Mouse (Mus musculus) hindbrain, postnatal 0 days (tissue): ENCODE results near the gene Slc28a1. TPM values are rescaled to one million over a fixed set of nuclear protein-coding genes. Genes with fewer than 3 reads are reported as not detected.

Experiments used
- ATAC-seq: fragments of 200-750 bp; cut with Nextera tagmentation; 2 replicates; pipeline ENCODE4 v1.8.0; 2017; ENCODE audit warnings: mild to moderate bottlenecking, moderate TSS enrichment, moderate library complexity
- DNase-seq: peaks from one replicate; pipeline ENCODE4 v3.0.0-alpha.2; 2015; ENCODE audit warnings: low spot score
- H3K27ac ChIP-seq: fragments of 300-500 bp; sonication (generic); 2 replicates; pipeline ENCODE4 v1.5.1; 2014; ENCODE audit warnings: mild to moderate bottlenecking
- H3K27me3 ChIP-seq: fragments of 300-500 bp; sonication (generic); 2 replicates; pipeline ENCODE4 v1.6.1; 2014; ENCODE audit warnings: low read length, mixed read lengths; ENCODE audit not compliant: insufficient read depth
- H3K36me3 ChIP-seq: fragments of 300-500 bp; sonication (generic); 2 replicates; pipeline ENCODE4 v1.6.1; 2014; ENCODE audit warnings: low read length, mixed read lengths; ENCODE audit not compliant: insufficient read depth
- H3K4me1 ChIP-seq: fragments of 300-500 bp; sonication (generic); 2 replicates; pipeline ENCODE4 v1.6.1; 2014; ENCODE audit warnings: antibody characterized with exemption, low read length, mixed read lengths; ENCODE audit not compliant: insufficient read depth
- H3K4me2 ChIP-seq: fragments of 300-500 bp; sonication (generic); 2 replicates; pipeline ENCODE4 v1.6.1; 2014; ENCODE audit warnings: low read depth, mild to moderate bottlenecking, low read length, moderate library complexity, mixed read lengths
- H3K4me3 ChIP-seq: fragments of 300-500 bp; sonication (generic); 2 replicates; pipeline ENCODE4 v1.5.1; 2014; ENCODE audit warnings: low read length
- H3K9ac ChIP-seq: fragments of 300-500 bp; sonication (generic); replicated peaks from 2 replicates; pipeline ENCODE4 v1.6.1; 2014; ENCODE audit warnings: mild to moderate bottlenecking, low read length, moderate library complexity, mixed read lengths
- H3K9me3 ChIP-seq: fragments of 300-500 bp; sonication (generic); 2 replicates; pipeline ENCODE4 v1.6.1; 2016; ENCODE audit warnings: low read length, mixed read lengths
- CTCF ChIP-seq: IDR thresholded peaks from 2 replicates; pipeline ENCODE4 v1.5.1; 2016; ENCODE audit warnings: antibody characterized with exemption, control low read depth, low read depth
- WGBS: fragments of 180-500 bp; shearing (Covaris S2); extraction: QIAGEN DNeasy Blood & Tissue Kit; methylation state at CpG from one replicate; pipeline ENCODE4 v1.1.7; 2014; 5-methylcytosine and 5-hydroxymethylcytosine counted together
- polyA plus RNA-seq: library from polyadenylated mRNA; unstranded; fragments of >200 nt; fragmentation: Nextera tagmentation; extraction: Ambion mirVana; gene quantifications from 2 replicates; pipeline ENCODE4 v1.2.1, GENCODE M21; 2015
- total RNA-seq: library from RNA; depleted of rRNA; stranded (reverse); fragments of >200 nt; gene quantifications from 2 replicates; pipeline ENCODE4 v1.2.3, GENCODE M21; 2014; rRNA removed

The Slc28a1 gene
- total RNA-seq (0.29 and 0.47 TPM in 2 replicates), polyA plus RNA-seq (0.08 and 0.10 TPM in 2 replicates)

GRCm38 (mm10) chr7:81114555-81114954 is at the start of gene Slc28a1:
Gene Slc28a1 (plus strand): TSS chr7:81114799.
- no peaks in the 10 kb centered on the region for H3K36me3 ChIP-seq
- H3K9me3 ChIP-seq: no peaks in the 10 kb centered on the region
- DNase-seq: no peak
- no peak within 1 kb of the TSS for H3K4me2 ChIP-seq
- H3K27ac ChIP-seq: no peak within 1 kb of the TSS
- 0 out of 2 replicates have a peak, but pooled peaks cover 2% of the 10 kb centered on the region for H3K4me1 ChIP-seq
- H3K4me3 ChIP-seq: no peak within 1 kb of the TSS
- 66% methylated on average over 6 of the region's 6 CpGs for WGBS
- TF ChIP-seq CTCF: no peak
- ATAC-seq: no peak
- no peak within 1 kb of the TSS for H3K9ac ChIP-seq
- no peaks in the 10 kb centered on the region for H3K27me3 ChIP-seq

- no peak overlapping the region for H3K27ac ChIP-seq
- H3K36me3 ChIP-seq: no peaks in the 10 kb centered on the region
- H3K9ac ChIP-seq: no peak overlapping the region
- no peak overlapping the region for H3K4me3 ChIP-seq
- ATAC-seq (no peak), DNase-seq (no peak)
- H3K4me1 ChIP-seq: no peaks in the 10 kb centered on the region
- no peak overlapping the region for H3K4me2 ChIP-seq
- no peaks in the 10 kb centered on the region for H3K27me3 ChIP-seq
- H3K9me3 ChIP-seq: no peaks in the 10 kb centered on the region
- TF ChIP-seq CTCF: no peak
- 34% methylated on average over 6 of the region's 6 CpGs for WGBS
Measured at GRCm38 (mm10) chr7:81066714-81067113, 47.9 kb upstream of the Slc28a1 start.

GRCm38 (mm10) chr7:81072463-81072862 is 42.1 kb upstream of the Slc28a1 start:
- DNase-seq (no peak), ATAC-seq (no peak)
- Histone ChIP-seq H3K4me3 (no peak overlapping the region), H3K9me3 (no peaks in the 10 kb centered on the region), H3K27ac (no peak overlapping the region), H3K4me1 (no peaks in the 10 kb centered on the region), H3K27me3 (no peaks in the 10 kb centered on the region), H3K4me2 (no peak overlapping the region), H3K9ac (no peak overlapping the region), H3K36me3 (no peaks in the 10 kb centered on the region)
- 47% methylated on average over 5 of the region's 5 CpGs for WGBS
- TF ChIP-seq CTCF: no peak

- Histone ChIP-seq H3K9ac (no peak overlapping the region), H3K4me1 (no peaks in the 10 kb centered on the region), H3K4me3 (no peak overlapping the region), H3K27ac (no peak overlapping the region), H3K27me3 (no peaks in the 10 kb centered on the region), H3K4me2 (no peak overlapping the region), H3K36me3 (no peaks in the 10 kb centered on the region), H3K9me3 (no peaks in the 10 kb centered on the region)
- no peak for ATAC-seq
- WGBS: 83% methylated on average over 5 of the region's 5 CpGs
- peak; percentile 24 for TF ChIP-seq CTCF
- DNase-seq: no peak
Measured at GRCm38 (mm10) chr7:81073273-81073672, 41.3 kb upstream of the Slc28a1 start.

- DNase-seq (no peak), ATAC-seq (no peak)
- Histone ChIP-seq H3K9ac (no peak overlapping the region), H3K4me1 (no peaks in the 10 kb centered on the region), H3K36me3 (no peaks in the 10 kb centered on the region), H3K4me2 (no peak overlapping the region), H3K4me3 (no peak overlapping the region), H3K9me3 (no peaks in the 10 kb centered on the region), H3K27ac (no peak overlapping the region), H3K27me3 (no peaks in the 10 kb centered on the region)
- 73% methylated on average over 9 of the region's 9 CpGs for WGBS
- no peak for TF ChIP-seq CTCF
Measured at GRCm38 (mm10) chr7:81074546-81074945, 40.1 kb upstream of the Slc28a1 start.

- DNase-seq (no peak), ATAC-seq (no peak)
- no peak for TF ChIP-seq CTCF
- no peaks in the 10 kb centered on the region for H3K9me3 ChIP-seq
- no peak overlapping the region for H3K4me2 ChIP-seq
- H3K9ac ChIP-seq: no peak overlapping the region
- H3K4me1 ChIP-seq: no peaks in the 10 kb centered on the region
- H3K36me3 ChIP-seq: no peaks in the 10 kb centered on the region
- H3K27me3 ChIP-seq: no peaks in the 10 kb centered on the region
- H3K27ac ChIP-seq: no peak overlapping the region
- 64% methylated on average over 7 of the region's 7 CpGs for WGBS
- no peak overlapping the region for H3K4me3 ChIP-seq
Measured at GRCm38 (mm10) chr7:81075299-81075698, 39.3 kb upstream of the Slc28a1 start.

GRCm38 (mm10) chr7:81075732-81076131 is 38.9 kb upstream of the Slc28a1 start:
- Histone ChIP-seq H3K9ac (no peak overlapping the region), H3K27ac (no peak overlapping the region), H3K4me1 (no peaks in the 10 kb centered on the region), H3K4me2 (no peak overlapping the region), H3K36me3 (no peaks in the 10 kb centered on the region), H3K27me3 (no peaks in the 10 kb centered on the region), H3K9me3 (no peaks in the 10 kb centered on the region), H3K4me3 (no peak overlapping the region)
- no peak for DNase-seq
- 90% methylated on average over 5 of the region's 5 CpGs for WGBS
- no peak for TF ChIP-seq CTCF
- no peak for ATAC-seq
